Mouse (Mus musculus) liver, embryonic 11.5 days (tissue): ENCODE data around the gene Gdpgp1. TPM values are rescaled to one million over a fixed set of nuclear protein-coding genes. Genes with fewer than 3 reads are reported as not detected.

Experiments used
- ATAC-seq: fragments of 200-750 bp; cut with Nextera tagmentation; replicated peaks from 2 replicates; pipeline ENCODE4 v1.8.0; 2017; ENCODE audit warnings: moderate number of reproducible peaks, mild to moderate bottlenecking, moderate TSS enrichment, moderate library complexity; ENCODE audit not compliant: low FRiP score
- DNase-seq: peaks from one replicate; pipeline ENCODE4 v3.0.0-alpha.2; 2017; ENCODE audit warnings: low spot score
- H3K27ac ChIP-seq: fragments of 300-500 bp; sonication (generic); 2 replicates; pipeline ENCODE4 v1.5.1; 2014; ENCODE audit warnings: mild to moderate bottlenecking, low read depth, low read length, control low read depth
- H3K27me3 ChIP-seq: fragments of 300-500 bp; sonication (generic); replicated peaks from 2 replicates; pipeline ENCODE4 v1.6.1; 2014; ENCODE audit warnings: low read length, mixed read lengths; ENCODE audit not compliant: control insufficient read depth, insufficient read depth
- H3K36me3 ChIP-seq: fragments of 300-500 bp; sonication (generic); 2 replicates; pipeline ENCODE4 v1.6.1; 2014; ENCODE audit warnings: mild to moderate bottlenecking, low read length, moderate library complexity, mixed read lengths; ENCODE audit not compliant: control insufficient read depth, insufficient read depth
- H3K4me1 ChIP-seq: fragments of 300-500 bp; sonication (generic); replicated peaks from 2 replicates; pipeline ENCODE4 v1.6.1; 2014; ENCODE audit warnings: low read length, mixed read lengths; ENCODE audit not compliant: control insufficient read depth, insufficient read depth
- H3K4me2 ChIP-seq: fragments of 300-500 bp; sonication (generic); 2 replicates; pipeline ENCODE4 v1.6.1; 2014; ENCODE audit warnings: mild to moderate bottlenecking, control low read depth, moderate library complexity
- H3K4me3 ChIP-seq: fragments of 300-500 bp; sonication (generic); 2 replicates; pipeline ENCODE4 v1.5.1; 2014; ENCODE audit warnings: low read depth, low read length, control low read depth
- H3K9ac ChIP-seq: fragments of 300-500 bp; sonication (generic); 2 replicates; pipeline ENCODE4 v1.6.1; 2014; ENCODE audit warnings: low read depth, low read length, control low read depth
- H3K9me3 ChIP-seq: fragments of 300-500 bp; sonication (generic); 2 replicates; pipeline ENCODE4 v1.6.1; 2016; ENCODE audit warnings: low read length, inconsistent platforms, mixed read lengths; ENCODE audit not compliant: control insufficient read depth
- WGBS: fragments of 180-500 bp; shearing (Covaris S2); extraction: QIAGEN DNeasy Blood & Tissue Kit; methylation state at CpG from one replicate; pipeline ENCODE4 v1.1.7; 2014; 5-methylcytosine and 5-hydroxymethylcytosine counted together
- polyA plus RNA-seq: library from polyadenylated mRNA; unstranded; fragments of >200 nt; fragmentation: Nextera tagmentation; extraction: Ambion mirVana; gene quantifications from 2 replicates; pipeline ENCODE4 v1.2.1, GENCODE M21; 2014

Gdpgp1 gene
- polyA plus RNA-seq, 1 experiment from 2014 or later: 7.4 TPM

DNA sequence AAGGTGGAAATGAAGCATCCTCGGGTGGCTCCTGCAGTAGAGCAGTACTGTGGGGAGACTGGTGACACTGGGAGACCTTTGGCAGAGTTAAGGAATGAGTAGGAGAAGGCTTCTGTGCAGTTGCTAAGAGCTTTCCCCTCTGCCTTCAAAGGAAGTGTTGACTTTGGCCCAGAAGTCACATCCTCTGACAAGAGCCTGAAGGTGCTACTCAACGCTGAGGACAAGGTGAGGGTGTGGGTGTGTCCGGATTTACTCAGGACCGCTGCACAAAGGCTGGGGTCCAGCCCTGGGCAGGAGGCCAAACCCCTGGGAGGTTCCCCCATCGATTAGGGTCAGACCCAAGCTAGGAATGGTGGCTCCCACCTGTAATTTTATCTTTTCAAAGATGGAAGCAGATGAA lies 51.7 kb downstream of the Gdpgp1 start:
- no peak overlapping the region for H3K4me3 ChIP-seq
- no peak overlapping the region for H3K27ac ChIP-seq
- H3K36me3 ChIP-seq: peaks cover 21% of the 10 kb centered on the region
- 90% methylated on average over 5 of the region's 5 CpGs for WGBS
- no peaks in the 10 kb centered on the region for H3K9me3 ChIP-seq
- H3K9ac ChIP-seq: no peak overlapping the region
- ATAC-seq (no peak), DNase-seq (no peak)
- no peaks in the 10 kb centered on the region for H3K27me3 ChIP-seq
- H3K4me2 ChIP-seq: no peak overlapping the region
- H3K4me1 ChIP-seq: 0 out of 2 replicates have a peak, but pooled peaks cover 3% of the 10 kb centered on the region

DNA sequence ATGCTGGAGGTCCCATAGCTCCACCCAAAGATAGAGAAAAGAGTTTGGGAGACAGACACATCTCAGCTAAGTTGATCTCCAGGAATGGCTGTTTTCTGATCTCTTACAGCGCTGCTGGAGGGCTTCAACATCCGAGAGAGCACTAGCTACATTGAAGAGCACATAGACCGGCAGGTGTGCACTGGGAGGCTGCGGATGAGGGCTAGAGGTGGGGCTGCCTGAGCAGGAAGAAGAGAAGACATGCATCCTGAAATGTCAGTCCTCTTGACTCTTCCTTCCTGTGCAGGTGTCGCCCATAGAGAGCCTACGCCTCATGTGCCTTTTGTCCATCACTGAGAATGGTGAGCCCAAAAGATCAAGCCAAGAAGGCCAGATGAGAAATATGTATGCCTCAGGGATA lies 53.1 kb downstream of the Gdpgp1 start:
- ATAC-seq (no peak), DNase-seq (no peak)
- no peak overlapping the region for H3K27ac ChIP-seq
- H3K4me1 ChIP-seq: 0 out of 2 replicates have a peak, but pooled peaks cover 3% of the 10 kb centered on the region
- WGBS: 91% methylated on average over 6 of the region's 6 CpGs
- no peak overlapping the region for H3K4me3 ChIP-seq
- no peak overlapping the region for H3K4me2 ChIP-seq
- no peaks in the 10 kb centered on the region for H3K9me3 ChIP-seq
- peaks cover 19% of the 10 kb centered on the region for H3K36me3 ChIP-seq
- no peaks in the 10 kb centered on the region for H3K27me3 ChIP-seq
- H3K9ac ChIP-seq: no peak overlapping the region

DNA sequence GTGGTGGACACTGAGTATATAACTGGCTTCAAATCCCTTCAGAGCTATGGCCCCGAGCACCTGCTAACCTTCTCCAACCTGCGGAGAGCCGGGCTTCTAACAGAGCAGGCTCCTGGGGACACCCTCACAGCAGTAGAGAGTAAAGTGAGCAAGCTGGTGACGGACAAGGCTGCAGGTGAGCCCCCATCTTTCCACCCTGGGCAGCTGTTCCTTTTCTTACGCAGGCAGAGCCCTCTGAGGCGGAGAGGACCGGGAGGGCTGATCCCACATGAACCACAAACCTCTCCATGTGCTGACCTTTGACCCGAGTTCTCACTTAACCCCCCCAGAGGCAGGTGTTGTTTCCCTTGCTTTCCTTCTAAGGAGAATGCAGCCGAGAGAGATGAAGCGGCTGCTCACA lies 55.1 kb downstream of the Gdpgp1 start:
- no peaks in the 10 kb centered on the region for H3K9me3 ChIP-seq
- ATAC-seq (no peak), DNase-seq (no peak)
- H3K4me3 ChIP-seq: no peak overlapping the region
- no peak overlapping the region for H3K27ac ChIP-seq
- H3K4me1 ChIP-seq: 0 out of 2 replicates have a peak, but pooled peaks cover 3% of the 10 kb centered on the region
- peaks cover 19% of the 10 kb centered on the region for H3K36me3 ChIP-seq
- H3K4me2 ChIP-seq: no peak overlapping the region
- H3K9ac ChIP-seq: no peak overlapping the region
- H3K27me3 ChIP-seq: no peaks in the 10 kb centered on the region
- WGBS: 85% methylated on average over 10 of the region's 10 CpGs

Other genes with a start within 250 kb of the Gdpgp1 start
- 10.8 and 11.8 TPM in 2 replicates for gene Zfp710, start 208.1 kb upstream of the Gdpgp1 start, polyA plus RNA-seq
- gene Idh2, start 117.5 kb upstream of the Gdpgp1 start, polyA plus RNA-seq: 259 and 268 TPM in 2 replicates
- 11.7 and 12.9 TPM in 2 replicates for gene Sema4b, start 46.0 kb upstream of the Gdpgp1 start, polyA plus RNA-seq
- 113 and 114 TPM in 2 replicates for gene Cib1, start 52 bp upstream of the Gdpgp1 start, polyA plus RNA-seq
- 0.52 and 1.6 TPM in 2 replicates for gene Ttll13, start 13.5 kb downstream of the Gdpgp1 start, polyA plus RNA-seq
- gene Ngrn, start 28.4 kb downstream of the Gdpgp1 start, polyA plus RNA-seq: 55.1 and 58.4 TPM in 2 replicates
- gene Vps33b, start 36.8 kb downstream of the Gdpgp1 start, polyA plus RNA-seq: 20.8 and 24.4 TPM in 2 replicates
- gene Prc1, start 61.6 kb downstream of the Gdpgp1 start, polyA plus RNA-seq: 148 and 178 TPM in 2 replicates
- gene Rccd1, start 91.6 kb downstream of the Gdpgp1 start, polyA plus RNA-seq: 10.7 and 11.4 TPM in 2 replicates
- 23.7 and 24.0 TPM in 2 replicates for gene Unc45a, start 108.1 kb downstream of the Gdpgp1 start, polyA plus RNA-seq
- 9.7 and 10.5 TPM in 2 replicates for gene Hddc3, start 110.2 kb downstream of the Gdpgp1 start, polyA plus RNA-seq
- gene Man2a2, start 138.5 kb downstream of the Gdpgp1 start, polyA plus RNA-seq: 9.4 and 12.4 TPM in 2 replicates
- gene Fes, start 155.1 kb downstream of the Gdpgp1 start, polyA plus RNA-seq: 15.2 and 16.4 TPM in 2 replicates
- 8.3 and 10.4 TPM in 2 replicates for gene Furin, start 172.6 kb downstream of the Gdpgp1 start, polyA plus RNA-seq